Mouse (Mus musculus) E14TG2a.4 (cell line): ENCODE measurements around the gene Hoxa7.

Experiments
- H3K27me3 ChIP-seq: 2 replicates; pipeline ENCODE4 v1.6.1; 2014; ENCODE audit warnings: low read length, control low read depth; ENCODE audit not compliant: insufficient read depth
- H3K36me3 ChIP-seq: 2 replicates; pipeline ENCODE4 v1.6.1; 2014; ENCODE audit warnings: low read length, control low read depth; ENCODE audit not compliant: insufficient read depth
- H3K4me1 ChIP-seq: replicated peaks from 2 replicates; pipeline ENCODE4 v1.6.1; 2014; ENCODE audit warnings: low read depth, low read length, control low read depth
- H3K4me3 ChIP-seq: replicated peaks from 2 replicates; pipeline ENCODE4 v1.5.1; 2014; ENCODE audit warnings: mild to moderate bottlenecking, low read length
- H3K9me3 ChIP-seq: 2 replicates; pipeline ENCODE4 v1.6.1; 2014; ENCODE audit warnings: low read length, control low read depth
- CTCF ChIP-seq: conservative IDR thresholded peaks from 2 replicates; pipeline ENCODE4 v1.5.1; 2014; ENCODE audit warnings: low read length
- NANOG ChIP-seq: IDR thresholded peaks from 2 replicates; pipeline ENCODE4 v1.6.1; 2014; ENCODE audit warnings: borderline replicate concordance, low read length, mixed read lengths
- POU5F1 ChIP-seq: IDR thresholded peaks from 2 replicates; pipeline ENCODE4 v1.6.1; 2014; ENCODE audit warnings: low read length, borderline replicate concordance

Gene Hoxa7

DNA sequence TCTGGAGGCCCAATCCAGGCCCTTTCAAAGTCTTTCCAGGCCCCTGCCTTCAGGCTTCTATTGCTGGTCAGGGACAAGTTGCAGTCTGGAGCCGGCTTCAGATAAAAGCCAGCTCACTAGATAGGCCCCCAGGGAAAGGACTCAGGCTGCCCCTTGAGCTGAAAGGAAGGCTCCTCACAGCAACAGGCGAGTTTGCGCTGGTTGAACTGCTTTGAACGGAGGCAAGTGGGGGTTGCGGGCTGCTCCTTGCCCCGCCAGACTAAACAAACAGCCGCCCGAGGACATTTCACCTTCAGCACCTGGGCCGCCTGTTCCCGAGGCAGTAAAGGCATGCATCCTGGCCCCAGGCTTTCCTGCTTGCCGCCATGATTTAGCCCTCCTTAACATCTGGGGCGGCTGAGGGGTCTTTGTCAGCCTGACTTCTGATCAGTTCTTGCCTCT, 22.0 kb upstream of the Hoxa7 start:
- peaks cover 76% of the 10 kb centered on the region for H3K4me1 ChIP-seq
- H3K27me3 ChIP-seq: peaks cover 96% of the 10 kb centered on the region
- H3K9me3 ChIP-seq: peaks cover 2% of the 10 kb centered on the region; the same call in 1 of the 2 replicates
- TF ChIP-seq CTCF (no peak), POU5F1 (no peak), NANOG (no peak)
- H3K36me3 ChIP-seq: no peaks in the 10 kb centered on the region
- no peak overlapping the region for H3K4me3 ChIP-seq

DNA sequence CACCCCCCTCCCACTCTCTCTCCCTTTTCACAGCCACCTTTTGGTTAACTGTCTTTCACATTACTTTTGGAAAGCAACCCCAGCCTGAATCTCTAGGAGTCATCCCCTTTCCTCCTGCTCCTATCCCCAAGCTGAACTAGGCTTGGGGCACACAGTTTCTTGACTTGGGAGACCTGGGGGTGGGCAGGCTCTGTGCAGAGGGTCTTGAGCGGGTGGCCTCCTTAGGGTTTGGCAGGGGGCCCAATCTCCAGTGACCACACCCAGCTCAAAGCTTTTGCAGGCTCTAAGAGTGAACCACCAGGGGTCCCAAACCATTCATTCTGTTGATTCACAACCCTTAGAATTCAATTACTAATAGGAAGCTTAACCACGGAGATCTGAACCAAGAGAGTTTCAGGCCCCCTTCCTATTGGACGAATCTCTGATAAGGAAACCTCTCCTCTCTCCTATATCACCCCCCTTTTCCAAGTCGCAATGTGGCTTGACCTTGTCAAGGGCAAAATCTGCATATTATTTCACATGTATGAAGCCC, 21.2 kb upstream of the Hoxa7 start:
- TF ChIP-seq POU5F1 (no peak), NANOG (no peak), CTCF (no peak)
- H3K36me3 ChIP-seq: no peaks in the 10 kb centered on the region

DNA sequence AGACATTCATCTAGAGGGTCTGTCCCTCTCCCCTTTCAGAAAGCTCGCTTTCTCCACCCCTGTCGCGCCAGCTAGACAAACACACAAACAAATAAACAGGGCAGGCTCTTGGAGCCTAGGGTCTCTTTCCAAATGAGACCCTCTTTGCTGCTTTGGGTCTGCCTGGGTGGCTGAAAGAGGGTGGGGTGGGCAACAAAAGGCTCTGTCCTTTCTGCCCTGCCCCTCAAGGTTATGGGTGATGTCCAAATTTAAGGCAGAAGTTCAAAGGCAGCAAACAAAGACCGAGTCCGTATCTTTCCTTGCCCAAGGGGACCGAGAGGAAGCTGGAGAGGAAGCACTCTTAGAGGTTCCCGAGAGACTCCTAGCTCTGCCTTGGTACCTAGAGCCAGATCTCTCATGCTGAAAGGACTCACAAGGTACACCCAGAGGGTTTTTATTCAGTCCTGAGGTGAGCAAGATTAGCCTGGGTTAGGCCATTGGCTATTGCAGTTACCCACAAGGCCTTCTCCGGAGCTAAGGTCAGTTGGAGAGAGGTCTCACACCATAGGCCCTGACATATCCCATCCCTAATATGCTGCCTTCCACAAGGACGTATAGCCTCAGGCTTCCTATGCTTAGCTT, 19.5 kb upstream of the Hoxa7 start:
- peak overlapping the region; percentile 51 for H3K4me3 ChIP-seq

More for the DNA sequence above, 21.2 kb upstream of the Hoxa7 start:
- 0 out of 2 replicates have a peak, but pooled peaks cover 2% of the 10 kb centered on the region for H3K9me3 ChIP-seq
- no peak overlapping the region for H3K4me3 ChIP-seq
- peaks cover 96% of the 10 kb centered on the region for H3K27me3 ChIP-seq
- peaks cover 68% of the 10 kb centered on the region for H3K4me1 ChIP-seq

DNA sequence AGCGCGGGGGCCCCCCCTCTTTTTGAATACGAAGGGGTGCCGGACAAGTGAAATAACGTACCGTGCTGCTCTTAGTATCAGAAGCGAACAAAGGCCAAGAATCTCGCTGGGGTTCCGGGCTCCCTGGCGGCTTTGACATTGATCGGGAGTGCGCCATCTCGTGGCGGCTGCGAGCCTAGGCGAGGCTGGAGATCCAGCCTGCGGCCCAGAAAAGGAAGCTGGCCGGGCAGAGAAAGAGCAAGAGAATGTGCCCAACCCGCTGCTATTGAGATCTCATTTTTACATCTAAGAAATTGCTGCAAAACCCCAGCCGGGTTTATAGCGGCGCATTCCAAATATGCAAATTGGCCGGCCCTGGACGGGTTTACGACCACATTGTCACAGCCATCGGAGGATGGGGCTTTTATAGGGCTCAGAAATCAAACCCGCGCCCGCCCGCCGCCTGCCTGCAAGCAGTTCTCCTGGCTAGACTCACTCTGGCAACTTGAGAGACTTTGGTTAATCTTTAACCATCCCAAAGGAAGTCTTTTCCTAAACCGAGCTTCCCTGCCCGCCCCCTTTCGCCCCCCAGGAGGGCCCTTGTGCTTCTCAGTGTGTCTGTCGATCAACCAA, 18.8 kb upstream of the Hoxa7 start, which contains the start of gene Hoxa10:
TSS of gene Hoxa10 (minus strand) at position 466 of the 612 bp plus-strand sequence.
- H3K27me3 ChIP-seq: peaks cover 97% of the 10 kb centered on the region
- peak within 1 kb of the TSS; percentile 51 for H3K4me3 ChIP-seq
- TF ChIP-seq CTCF (peak; percentile 74), NANOG (no peak)
- peaks cover 2% of the 10 kb centered on the region; the same call in 1 of the 2 replicates for H3K9me3 ChIP-seq
- H3K36me3 ChIP-seq: no peaks in the 10 kb centered on the region
- peaks cover 52% of the 10 kb centered on the region for H3K4me1 ChIP-seq

More for the DNA sequence above, 19.5 kb upstream of the Hoxa7 start:
- no peak for TF ChIP-seq POU5F1
- no peak for TF ChIP-seq NANOG
- no peak for TF ChIP-seq CTCF
- Histone ChIP-seq H3K4me1 (peaks cover 58% of the 10 kb centered on the region), H3K9me3 (peaks cover 2% of the 10 kb centered on the region; the same call in 1 of the 2 replicates), H3K27me3 (peaks cover 97% of the 10 kb centered on the region), H3K36me3 (no peaks in the 10 kb centered on the region)

DNA sequence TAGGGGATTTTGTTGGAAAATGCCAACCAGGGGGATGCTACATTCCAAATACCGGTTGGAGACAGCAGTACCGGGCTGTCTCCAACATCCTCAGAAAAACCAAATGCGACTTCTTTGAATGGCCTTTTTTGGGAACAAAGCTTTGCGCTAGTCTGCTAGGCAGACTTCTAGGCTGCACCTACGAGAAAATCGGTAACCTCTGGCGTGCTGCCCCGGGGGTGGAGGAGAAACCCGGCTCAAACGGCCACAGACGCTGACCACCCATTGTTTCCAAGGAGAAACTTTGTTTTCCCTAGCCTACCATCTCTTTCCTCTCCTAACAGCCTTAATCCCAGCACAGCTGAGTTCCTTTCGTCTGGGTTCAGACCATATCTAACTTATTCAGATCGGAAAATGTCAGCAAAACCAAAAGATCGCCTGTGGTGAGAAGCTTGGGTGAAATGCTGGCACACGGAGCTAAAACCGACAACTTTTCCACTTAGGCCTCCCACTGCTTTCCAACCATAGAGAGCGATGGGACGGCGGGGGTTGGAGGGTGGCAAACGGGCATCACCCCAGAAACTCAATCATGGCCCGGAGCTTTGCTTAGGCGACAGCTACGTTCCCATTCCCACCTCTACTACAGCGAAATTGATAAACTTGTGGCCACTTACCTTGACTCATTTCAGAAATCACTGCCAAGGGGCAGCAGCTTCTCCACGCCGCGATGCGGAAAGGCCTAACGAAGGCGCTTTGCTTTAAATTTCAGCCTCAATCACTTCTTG, 18.2 kb upstream of the Hoxa7 start:
- Histone ChIP-seq H3K4me3 (peak overlapping the region; percentile 51), H3K4me1 (peaks cover 51% of the 10 kb centered on the region), H3K27me3 (peaks cover 97% of the 10 kb centered on the region), H3K36me3 (no peaks in the 10 kb centered on the region), H3K9me3 (peaks cover 2% of the 10 kb centered on the region; the same call in 1 of the 2 replicates)
- no peak for TF ChIP-seq NANOG
- TF ChIP-seq POU5F1: no peak
- no peak for TF ChIP-seq CTCF

DNA sequence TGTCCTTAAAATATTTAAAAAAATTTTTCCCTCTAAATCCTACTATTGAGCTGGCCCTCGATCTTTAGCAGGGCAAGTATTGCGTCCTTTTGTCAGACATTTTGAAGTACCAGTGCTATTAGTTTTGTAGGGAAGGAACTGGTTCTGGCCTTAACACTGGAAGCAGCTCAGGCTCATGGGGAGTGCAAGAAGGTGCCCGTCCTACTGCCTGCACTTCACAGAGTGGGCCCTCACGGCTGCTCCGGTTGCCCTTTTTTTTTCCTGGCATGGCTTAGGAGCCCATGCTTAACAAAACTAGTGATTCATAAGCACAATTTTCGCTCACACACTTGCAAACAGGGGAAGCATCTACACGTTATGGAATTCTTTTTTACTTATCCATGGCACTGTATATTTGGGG, 17.3 kb upstream of the Hoxa7 start:
- H3K27me3 ChIP-seq: peaks cover 97% of the 10 kb centered on the region
- H3K9me3 ChIP-seq: peaks cover 2% of the 10 kb centered on the region; the same call in 1 of the 2 replicates
- peaks cover 48% of the 10 kb centered on the region for H3K4me1 ChIP-seq
- H3K36me3 ChIP-seq: no peaks in the 10 kb centered on the region
- no peak for TF ChIP-seq POU5F1
- no peak overlapping the region for H3K4me3 ChIP-seq

DNA sequence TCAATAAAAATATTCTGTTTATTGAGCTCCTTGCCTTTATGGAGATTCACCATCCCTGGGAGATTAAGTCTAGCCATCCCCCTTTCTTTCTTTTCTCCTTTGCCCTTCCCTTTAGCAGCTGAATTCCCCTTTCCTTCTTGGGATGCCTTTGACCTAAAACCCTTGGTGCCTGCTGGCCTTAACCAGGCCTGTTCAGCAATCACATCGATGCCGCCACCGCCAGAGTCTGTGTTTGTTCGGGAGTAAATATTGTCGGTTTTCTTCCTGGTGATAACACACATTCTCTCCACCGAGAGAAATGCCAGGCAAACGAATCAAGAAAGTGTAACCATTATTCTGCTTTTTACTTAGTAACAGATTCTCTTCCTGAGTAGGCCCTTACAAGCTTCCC, 16.5 kb upstream of the Hoxa7 start:
- Histone ChIP-seq H3K4me1 (peaks cover 47% of the 10 kb centered on the region), H3K27me3 (peaks cover 97% of the 10 kb centered on the region), H3K36me3 (no peaks in the 10 kb centered on the region), H3K4me3 (no peak overlapping the region), H3K9me3 (peaks cover 2% of the 10 kb centered on the region; the same call in 1 of the 2 replicates)
- TF ChIP-seq CTCF (no peak), POU5F1 (no peak)

DNA sequence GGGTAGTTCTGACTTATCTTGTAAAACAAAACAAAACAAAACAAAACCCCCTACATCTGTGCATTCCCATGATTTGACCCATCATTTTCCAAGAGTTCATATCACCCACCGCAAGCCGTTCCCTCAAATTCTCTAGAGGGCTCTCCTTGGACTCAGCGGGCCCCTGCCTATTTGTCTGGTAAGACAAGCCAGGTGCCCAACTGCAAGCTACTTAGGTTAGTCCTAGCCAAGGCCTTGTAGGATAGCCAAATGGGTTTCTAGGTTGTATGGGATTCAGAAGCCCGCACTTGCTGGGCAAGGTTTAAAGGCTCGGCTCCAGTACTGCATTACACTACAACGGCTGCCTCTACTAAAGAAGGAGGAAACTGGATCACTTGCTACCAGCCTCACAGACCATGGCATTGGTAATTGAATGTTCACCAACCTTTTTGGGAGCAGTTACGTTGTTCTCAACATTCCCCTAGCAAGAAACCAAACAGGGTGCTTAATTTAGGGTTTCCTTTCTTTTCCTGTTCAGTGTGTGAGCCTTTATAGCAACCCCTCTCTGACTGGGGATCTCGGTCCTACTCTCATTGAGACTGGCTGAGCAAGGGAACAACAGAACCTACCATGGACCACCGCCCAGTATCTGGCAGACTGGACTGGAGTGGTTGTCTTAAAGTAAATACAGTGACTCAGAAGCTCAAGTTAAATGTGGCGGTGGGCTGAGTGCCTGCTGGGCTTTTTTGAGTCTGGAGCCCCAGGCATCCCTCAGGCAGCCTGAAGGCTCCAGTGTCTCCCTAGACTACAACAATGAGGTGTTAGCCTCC, 15.9 kb upstream of the Hoxa7 start:
- Histone ChIP-seq H3K4me3 (no peak overlapping the region), H3K36me3 (no peaks in the 10 kb centered on the region), H3K9me3 (peaks cover 2% of the 10 kb centered on the region; the same call in 1 of the 2 replicates), H3K4me1 (peaks cover 47% of the 10 kb centered on the region), H3K27me3 (peaks cover 97% of the 10 kb centered on the region)
- TF ChIP-seq CTCF: no peak
- no peak for TF ChIP-seq POU5F1
- TF ChIP-seq NANOG: no peak
